Mouse (Mus musculus) C2C12 (cell line): ENCODE measurements around the gene Hs6st3. TPM values are rescaled to one million over a fixed set of nuclear protein-coding genes. Genes with fewer than 3 reads are reported as not detected.

Source experiments
- H3K27me3 ChIP-seq: one replicate; pipeline ENCODE4 v1.6.1; 2011; ENCODE audit not compliant: control insufficient read depth, insufficient read depth, insufficient read length
- H3K36me3 ChIP-seq: one replicate; pipeline ENCODE4 v1.6.1; 2011; ENCODE audit not compliant: control insufficient read depth, insufficient read depth
- H3K4me3 ChIP-seq: one replicate; pipeline ENCODE4 v1.5.1; 2011; ENCODE audit warnings: mild to moderate bottlenecking, control low read depth; ENCODE audit not compliant: poor library complexity, insufficient read depth, severe bottlenecking
- H3K79me2 ChIP-seq: one replicate; pipeline ENCODE4 v1.6.1; 2011; ENCODE audit not compliant: control insufficient read depth, insufficient read depth
- H3K79me3 ChIP-seq: one replicate; pipeline ENCODE4 v1.6.1; 2011; ENCODE audit warnings: low read depth, control low read depth
- H3ac ChIP-seq: one replicate; pipeline ENCODE3; 2011; ENCODE audit warnings: low read depth; ENCODE audit not compliant: control insufficient read depth, insufficient read length
- CEBPB ChIP-seq: IDR thresholded peaks from one replicate; pipeline ENCODE4 v1.6.1; 2011; ENCODE audit warnings: low read depth, mild to moderate bottlenecking, control low read depth, moderate library complexity
- CTCF ChIP-seq: IDR thresholded peaks from one replicate; pipeline ENCODE4 v1.5.1; 2011; ENCODE audit not compliant: control insufficient read depth, insufficient read depth, insufficient read length
- FOSL1 ChIP-seq: IDR thresholded peaks from one replicate; pipeline ENCODE4 v1.8.0; 2011; ENCODE audit warnings: mild to moderate bottlenecking, low read length; ENCODE audit not compliant: poor library complexity, insufficient read depth, severe bottlenecking
- MAX ChIP-seq: IDR thresholded peaks from one replicate; pipeline ENCODE4 v1.6.1; 2011; ENCODE audit warnings: mild to moderate bottlenecking, control low read depth
- MYOD1 ChIP-seq: IDR thresholded peaks from one replicate; pipeline ENCODE4 v1.6.1; 2011; ENCODE audit warnings: low read depth; ENCODE audit not compliant: control insufficient read depth, insufficient read length
- MYOG ChIP-seq: IDR thresholded peaks from one replicate; pipeline ENCODE4 v1.6.1; 2011; ENCODE audit not compliant: control insufficient read depth, insufficient read length; ENCODE audit errors: extremely low read depth
- USF1 ChIP-seq: IDR thresholded peaks from one replicate; pipeline ENCODE4 v1.6.1; 2011; ENCODE audit warnings: low read depth, mild to moderate bottlenecking, control low read depth, moderate library complexity
- polyA plus RNA-seq: library from polyadenylated mRNA; unstranded; fragments of >200 nt; fragmentation: generic; extraction: Trizol; gene quantifications from one replicate; pipeline ENCODE4 v1.2.1, GENCODE M21; 2012; ENCODE audit warnings: missing spikeins

The Hs6st3 gene
- polyA plus RNA-seq, 1 experiment: not detected

GRCm38 (mm10) chr14:119369274-119369673, 231.1 kb downstream of the Hs6st3 start:
- Histone ChIP-seq H3K4me3 (no peak overlapping the region), H3K36me3 (no peaks in the 10 kb centered on the region), H3K79me3 (no peaks in the 10 kb centered on the region), H3ac (no peak overlapping the region), H3K79me2 (no peaks in the 10 kb centered on the region), H3K27me3 (no peaks in the 10 kb centered on the region)
- TF ChIP-seq USF1: no peak
- no peak for TF ChIP-seq MAX
- TF ChIP-seq CTCF: no peak
- no peak for TF ChIP-seq FOSL1
- no peak for TF ChIP-seq MYOD1
- TF ChIP-seq CEBPB: no peak
- TF ChIP-seq MYOG: no peak

DNA sequence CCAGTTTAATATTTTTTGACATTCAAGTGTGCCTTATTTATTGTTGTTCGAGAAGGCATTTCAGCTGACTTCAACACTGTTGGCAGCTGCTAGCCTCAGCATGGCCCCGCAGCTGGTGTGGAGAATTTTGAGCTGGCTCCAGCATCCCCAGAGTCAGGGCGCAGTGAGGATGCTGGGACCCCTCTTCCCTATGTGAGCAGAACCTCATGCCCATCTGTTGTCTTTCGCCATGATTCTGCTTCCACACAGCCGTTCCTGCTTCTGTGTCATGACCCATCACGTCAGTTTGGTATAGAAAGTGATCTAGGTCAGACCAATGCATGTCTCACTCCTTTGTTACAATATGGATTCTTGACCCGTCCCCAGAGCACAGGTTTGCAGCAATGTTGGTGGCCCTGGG, 231.9 kb downstream of the Hs6st3 start:
- H3K4me3 ChIP-seq: no peak overlapping the region
- TF ChIP-seq MYOD1 (no peak), CEBPB (no peak), FOSL1 (no peak), MYOG (no peak), MAX (no peak), CTCF (no peak), USF1 (no peak)
- no peak overlapping the region for H3ac ChIP-seq
- H3K79me2 ChIP-seq: no peaks in the 10 kb centered on the region
- H3K36me3 ChIP-seq: no peaks in the 10 kb centered on the region
- no peaks in the 10 kb centered on the region for H3K27me3 ChIP-seq
- H3K79me3 ChIP-seq: no peaks in the 10 kb centered on the region

- no peaks in the 10 kb centered on the region for H3K79me2 ChIP-seq
- TF ChIP-seq CEBPB (no peak), MYOG (no peak), FOSL1 (no peak), MAX (no peak), USF1 (no peak), MYOD1 (no peak), CTCF (no peak)
- no peaks in the 10 kb centered on the region for H3K79me3 ChIP-seq
- no peaks in the 10 kb centered on the region for H3K27me3 ChIP-seq
- H3ac ChIP-seq: no peak overlapping the region
- H3K4me3 ChIP-seq: no peak overlapping the region
- H3K36me3 ChIP-seq: no peaks in the 10 kb centered on the region
Observed at GRCm38 (mm10) chr14:119379303-119379702, 241.2 kb downstream of the Hs6st3 start.

DNA sequence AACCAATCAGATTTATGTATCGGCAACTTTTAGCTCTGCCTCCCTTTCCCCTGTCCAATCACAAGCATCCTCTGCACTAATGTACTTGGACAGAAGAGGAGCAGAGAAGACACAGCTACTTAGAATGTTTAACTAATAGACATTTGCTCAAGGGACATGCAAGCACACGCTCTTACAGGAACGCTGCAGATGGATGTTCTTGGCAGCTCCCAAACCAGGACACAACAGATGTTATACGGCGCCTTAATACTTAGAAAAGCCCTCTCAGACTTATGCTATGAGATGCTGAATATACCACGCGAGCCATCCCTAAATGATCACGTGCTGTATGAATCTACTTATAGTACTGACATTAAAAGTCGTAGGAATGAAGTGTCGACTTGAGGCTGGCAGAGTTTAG, 263.5 kb downstream of the Hs6st3 start:
- H3K79me3 ChIP-seq: no peaks in the 10 kb centered on the region
- TF ChIP-seq MYOD1 (no peak), MYOG (no peak)
- H3K36me3 ChIP-seq: no peaks in the 10 kb centered on the region
- no peak overlapping the region for H3ac ChIP-seq
- H3K79me2 ChIP-seq: no peaks in the 10 kb centered on the region
- H3K4me3 ChIP-seq: no peak overlapping the region
- H3K27me3 ChIP-seq: no peaks in the 10 kb centered on the region

DNA sequence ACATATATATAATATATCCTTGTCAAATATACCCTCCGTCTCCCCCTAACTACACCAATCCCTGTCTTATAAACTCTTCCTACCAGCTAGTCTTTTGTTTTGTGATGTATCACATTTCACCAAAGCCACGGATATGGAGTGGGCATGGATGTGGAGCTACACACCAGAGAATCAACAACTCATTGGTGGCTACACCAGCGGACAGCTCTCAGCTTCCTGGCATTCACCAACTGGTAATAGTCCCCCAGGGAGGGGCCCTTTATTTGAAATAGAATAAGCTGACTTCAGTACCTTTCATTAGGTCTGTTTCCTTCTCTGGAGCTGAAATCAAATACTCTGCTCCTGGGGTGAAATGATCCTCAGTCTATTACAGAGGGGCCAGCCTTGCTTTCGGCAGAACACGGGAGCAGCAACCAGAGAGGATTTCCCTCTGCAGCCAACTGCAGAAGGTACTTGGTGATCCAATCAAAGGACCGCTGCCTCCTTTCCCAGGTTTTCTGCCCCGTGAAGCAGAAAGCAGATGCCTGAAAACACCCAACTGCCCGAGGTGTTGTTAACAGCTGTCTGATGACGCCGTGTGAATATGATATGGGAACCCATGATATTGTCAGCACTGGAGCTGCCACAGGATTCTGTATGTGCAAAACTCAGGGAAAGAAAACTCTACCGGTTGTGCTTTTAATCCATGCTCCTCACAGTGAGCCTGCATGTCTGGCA, 271.4 kb downstream of the Hs6st3 start:
- Histone ChIP-seq H3K79me2 (no peaks in the 10 kb centered on the region), H3K36me3 (no peaks in the 10 kb centered on the region), H3K27me3 (no peaks in the 10 kb centered on the region), H3K4me3 (no peak overlapping the region), H3K79me3 (no peaks in the 10 kb centered on the region), H3ac (no peak overlapping the region)
- TF ChIP-seq USF1 (no peak), MAX (no peak), CTCF (no peak), MYOG (no peak), CEBPB (no peak), FOSL1 (no peak), MYOD1 (no peak)

GRCm38 (mm10) chr14:119422894-119423293, 284.8 kb downstream of the Hs6st3 start:
- Histone ChIP-seq H3K27me3 (no peaks in the 10 kb centered on the region), H3K36me3 (no peaks in the 10 kb centered on the region), H3K4me3 (no peak overlapping the region), H3ac (no peak overlapping the region), H3K79me2 (no peaks in the 10 kb centered on the region), H3K79me3 (no peaks in the 10 kb centered on the region)
- TF ChIP-seq USF1 (no peak), CEBPB (no peak), CTCF (no peak)
